15 mouse cellular contexts compared by ENCODE assay signal in the genomic region with DNA sequence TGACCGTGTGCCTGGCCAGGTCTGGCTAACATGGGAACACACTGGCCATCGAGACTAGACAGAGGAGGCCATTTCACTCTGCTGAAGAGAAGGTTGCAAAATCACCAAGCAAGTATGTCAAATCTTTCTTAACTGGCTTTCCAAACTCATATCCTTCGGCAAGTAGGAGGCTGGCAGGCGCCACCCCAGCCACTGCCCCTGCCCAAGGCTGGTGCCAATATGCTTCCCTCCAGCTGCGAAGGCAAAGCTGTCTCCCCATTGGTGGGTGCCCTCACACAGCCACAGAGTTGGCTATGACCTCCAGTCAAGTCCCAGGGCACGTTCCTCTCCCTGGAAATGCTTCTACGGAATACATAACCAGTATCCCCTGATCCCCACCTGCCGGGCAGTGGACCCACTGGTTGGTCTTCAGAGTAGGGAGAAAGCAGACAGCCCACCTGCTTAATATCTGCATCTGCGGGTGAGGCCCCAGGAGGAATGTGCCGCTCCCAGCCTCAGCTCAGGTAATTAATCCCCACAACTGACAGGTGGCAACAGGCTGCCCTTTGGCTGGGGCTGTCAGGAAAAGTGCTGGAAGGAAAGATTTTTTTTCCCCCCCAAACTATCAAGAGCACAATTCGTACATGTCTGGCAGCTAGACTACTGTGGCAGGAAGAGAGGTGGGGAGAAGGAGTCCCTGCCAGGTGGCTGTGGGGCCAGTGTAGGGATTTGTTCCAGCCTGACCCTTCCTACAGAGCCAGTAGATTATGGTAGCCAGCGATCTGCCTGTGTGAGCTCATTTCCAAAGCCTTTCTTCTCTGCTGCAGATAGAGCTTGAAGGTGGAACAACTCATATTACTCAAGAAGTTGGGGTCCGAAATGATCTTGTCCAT.
DNase-seq lines count a peak whose midpoint lies in the region; ATAC-seq lines count a peak whose summit lies in the region.
"Had no signal": no experiment of that assay in that cellular context is flagged by ENCODE, and none has a peak within 500 bp of the region (broad histone marks: within the 10 kb centered on the region; RNA-seq: fewer than 3 reads in every experiment).

No protein-coding gene starts in this region.

- H3K36me3 ChIP-seq in embryonic facial prominence, embryonic 14.5 days (ENCODE audit: control insufficient read depth, insufficient read depth, low read length) = no peaks in the 10 kb centered on the region
- H3K36me3 ChIP-seq in hindbrain, embryonic 12.5 days = no peaks in the 10 kb centered on the region
- H3K36me3 ChIP-seq: midbrain, embryonic 12.5 days had no signal

- no peak overlapping the region for H3K4me3 ChIP-seq in embryonic facial prominence, embryonic 14.5 days (ENCODE audit: low read depth, low read length)
- no peak overlapping the region for H3K4me3 ChIP-seq in hindbrain, embryonic 12.5 days
- H3K4me3 ChIP-seq: heart, adult 2 months; midbrain, embryonic 12.5 days had no signal

- WGBS in embryonic facial prominence, embryonic 14.5 days = 66% methylated on average over 13 of the region's 13 CpGs
- 74% methylated on average over 13 of the region's 13 CpGs for WGBS in hindbrain, embryonic 12.5 days

- peak; percentile 74; the same call in 1 of the 2 replicates for ATAC-seq in embryonic facial prominence, embryonic 14.5 days (ENCODE audit: low read depth)
- no peak for ATAC-seq in hindbrain, embryonic 12.5 days (ENCODE audit: low FRiP score)

- no peaks in the 10 kb centered on the region for H3K4me1 ChIP-seq in embryonic facial prominence, embryonic 14.5 days (ENCODE audit: control insufficient read depth, insufficient read depth, low read length)
- no peaks in the 10 kb centered on the region for H3K4me1 ChIP-seq in hindbrain, embryonic 12.5 days
- H3K4me1 ChIP-seq: midbrain, embryonic 12.5 days had no signal

- H3K27ac ChIP-seq in embryonic facial prominence, embryonic 14.5 days (replicated peaks; ENCODE audit: low read depth, low read length) = no peak overlapping the region; the same call in 1 of the 2 replicates
- no peak overlapping the region for H3K27ac ChIP-seq in hindbrain, embryonic 12.5 days
- H3K27ac ChIP-seq: heart, adult 2 months; liver, embryonic 14.5 days; midbrain, embryonic 12.5 days had no signal

- no peaks in the 10 kb centered on the region for H3K27me3 ChIP-seq in embryonic facial prominence, embryonic 14.5 days (replicated peaks; ENCODE audit: control insufficient read depth, insufficient read depth, low read length)
- H3K27me3 ChIP-seq in hindbrain, embryonic 12.5 days = no peaks in the 10 kb centered on the region
- H3K27me3 ChIP-seq: midbrain, embryonic 12.5 days had no signal

- no peaks in the 10 kb centered on the region for H3K9me3 ChIP-seq in embryonic facial prominence, embryonic 14.5 days (ENCODE audit: control insufficient read depth, low read length)
- H3K9me3 ChIP-seq in hindbrain, embryonic 12.5 days (replicated peaks) = no peaks in the 10 kb centered on the region
- H3K9me3 ChIP-seq: midbrain, embryonic 12.5 days had no signal

- peak; percentile 6 to 7 for DNase-seq in cerebellum, postnatal 14 days
- DNase-seq in cerebellum, postnatal 4 days (ENCODE audit: low spot score in 2 of 2) = no peak
- peak; percentile 59 for DNase-seq in adipocyte (ENCODE audit: low spot score)
- DNase-seq in embryonic facial prominence, embryonic 14.5 days (ENCODE audit: low spot score) = peak; percentile 58
- peak; percentile 2 for DNase-seq in lung, postnatal 10 days
- DNase-seq in right cerebral cortex, postnatal 25 days = no peak
- no peak for DNase-seq in layer of hippocampus, postnatal 36 days
- DNase-seq: cerebellum, adult 9-10 months; heart, postnatal 10 days; kidney, postnatal 36 days; thymus, adult 2 months had no signal

- no peak overlapping the region for H3K4me2 ChIP-seq in embryonic facial prominence, embryonic 14.5 days (ENCODE audit: low read depth, low read length)
- no peak overlapping the region for H3K4me2 ChIP-seq in hindbrain, embryonic 12.5 days (replicated peaks)
- H3K4me2 ChIP-seq: midbrain, embryonic 12.5 days had no signal

- no peak overlapping the region for H3K9ac ChIP-seq in embryonic facial prominence, embryonic 14.5 days (ENCODE audit: low read depth, low read length)
- no peak overlapping the region for H3K9ac ChIP-seq in hindbrain, embryonic 12.5 days
- H3K9ac ChIP-seq: liver, embryonic 14.5 days; midbrain, embryonic 12.5 days had no signal

Comparison
In these comparisons a context has a peak if more than half of its experiments do, and no peak if none do; other contexts are left out.
1. DNase-seq: peak in cerebellum, postnatal 14 days (2 of 2), adipocyte (single experiment), embryonic facial prominence, embryonic 14.5 days (single experiment) and lung, postnatal 10 days (single experiment); none in cerebellum, postnatal 4 days (0 of 2), right cerebral cortex, postnatal 25 days (single experiment) and layer of hippocampus, postnatal 36 days (0 of 2).